Mouse (Mus musculus) heart, adult 9 months (tissue): ENCODE measurements around the gene Depdc5.

ENCODE experiments used
- DNase-seq, 2 experiments: peaks; one replicate each; pipeline ENCODE4 v3.0.0; 2022; ENCODE audit warnings: low spot score in 2 of 2

Gene Depdc5

DNA sequence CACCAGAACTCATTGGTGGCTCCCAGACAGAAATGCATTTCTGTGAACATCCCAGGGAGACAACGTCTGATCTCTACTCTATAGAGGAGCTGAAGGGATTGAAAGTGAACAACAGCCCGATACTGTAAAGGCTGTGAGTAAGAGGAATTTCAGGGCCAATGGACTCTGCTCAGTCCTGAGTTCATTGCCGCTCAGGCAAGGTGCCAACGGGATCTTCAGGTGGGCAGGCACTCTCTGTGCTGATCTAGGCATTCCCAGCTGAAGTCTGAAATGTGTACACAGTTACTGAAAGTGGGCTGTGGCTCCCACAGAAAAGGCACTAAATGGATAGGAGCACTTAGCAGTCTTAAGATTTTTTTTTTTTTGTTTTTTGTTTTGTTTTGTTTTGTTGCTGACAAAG, 135.3 kb downstream of the Depdc5 start:
- DNase-seq, result no peak

DNA sequence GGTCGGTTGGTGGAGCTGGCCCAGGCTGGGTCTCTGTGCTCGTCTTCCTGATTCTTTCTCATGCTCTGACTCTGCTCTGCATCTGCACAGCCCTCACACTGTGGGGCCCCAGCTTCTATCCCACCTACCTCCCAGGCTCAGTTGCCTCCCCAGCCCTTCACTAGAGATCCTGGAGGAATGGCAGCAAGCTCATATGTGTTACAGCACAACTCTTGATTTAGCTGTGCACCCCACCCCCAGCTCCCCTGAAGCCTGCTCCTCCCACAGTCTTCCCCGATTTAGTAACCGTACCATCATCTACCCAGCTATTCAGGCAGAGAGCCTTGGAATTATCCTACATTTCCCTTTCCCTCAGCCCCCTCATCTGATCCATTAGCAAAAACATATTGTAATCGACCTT, 137.6 kb downstream of the Depdc5 start:
- no peak for DNase-seq

DNA sequence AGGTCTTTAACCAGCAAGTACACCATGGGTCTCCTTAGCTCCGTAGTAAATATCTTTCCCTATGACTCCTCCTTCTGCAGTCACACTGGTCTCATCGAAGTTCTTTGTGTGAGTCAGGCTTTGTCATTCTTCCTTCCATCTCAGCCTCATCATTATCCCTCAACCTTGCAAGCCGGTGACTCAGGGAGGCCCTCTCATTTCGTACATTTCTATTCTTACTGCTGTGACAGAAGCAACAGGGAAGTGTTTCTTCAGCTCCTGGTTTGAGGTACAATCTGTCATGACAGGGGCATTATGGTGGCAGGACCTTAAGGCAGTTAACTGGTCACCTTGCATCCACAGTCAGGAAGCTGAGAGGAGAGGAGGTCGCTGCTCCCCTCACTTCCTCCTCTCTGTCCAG, 139.3 kb downstream of the Depdc5 start:
- no peak for DNase-seq

GRCm38 (mm10) chr5:33003500-33003899, 140.0 kb downstream of the Depdc5 start:
- no peak for DNase-seq

GRCm38 (mm10) chr5:33004110-33004509, 140.6 kb downstream of the Depdc5 start:
- DNase-seq, result no peak

DNA sequence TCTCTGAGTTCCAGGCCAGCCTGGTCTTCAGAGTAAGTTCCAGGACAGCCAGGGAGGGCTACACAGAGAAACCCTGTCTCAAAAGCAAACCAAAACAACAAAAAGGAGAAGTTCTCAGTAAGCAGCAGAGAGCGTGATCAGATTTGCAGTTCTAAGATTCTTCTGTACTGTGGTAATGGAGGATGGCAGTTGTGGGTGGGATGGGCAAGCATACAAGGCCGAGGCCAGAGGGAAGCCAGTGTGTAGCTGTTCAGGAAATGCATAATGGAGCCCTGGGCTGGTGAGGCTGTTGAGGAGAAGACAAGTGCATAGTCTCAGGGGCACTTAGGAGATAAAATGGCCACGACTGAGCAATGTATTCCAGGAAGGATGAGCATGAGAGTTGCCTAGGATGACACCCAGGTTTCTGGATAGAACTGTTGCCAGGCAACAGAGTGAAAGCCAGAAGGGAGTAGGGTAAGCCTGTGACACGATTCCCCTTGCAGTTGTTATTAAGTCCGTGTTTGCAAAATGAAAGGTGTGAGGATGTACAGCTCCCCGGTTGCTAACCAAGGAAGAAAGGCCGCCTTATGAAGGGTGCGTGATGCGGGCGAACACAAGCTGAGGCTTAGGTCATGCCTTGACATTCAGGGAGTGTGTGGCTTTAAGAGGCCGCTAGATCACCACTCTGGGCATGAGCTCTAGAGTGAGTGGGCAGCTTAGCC, 142.1 kb downstream of the Depdc5 start:
- DNase-seq, result no peak

DNA sequence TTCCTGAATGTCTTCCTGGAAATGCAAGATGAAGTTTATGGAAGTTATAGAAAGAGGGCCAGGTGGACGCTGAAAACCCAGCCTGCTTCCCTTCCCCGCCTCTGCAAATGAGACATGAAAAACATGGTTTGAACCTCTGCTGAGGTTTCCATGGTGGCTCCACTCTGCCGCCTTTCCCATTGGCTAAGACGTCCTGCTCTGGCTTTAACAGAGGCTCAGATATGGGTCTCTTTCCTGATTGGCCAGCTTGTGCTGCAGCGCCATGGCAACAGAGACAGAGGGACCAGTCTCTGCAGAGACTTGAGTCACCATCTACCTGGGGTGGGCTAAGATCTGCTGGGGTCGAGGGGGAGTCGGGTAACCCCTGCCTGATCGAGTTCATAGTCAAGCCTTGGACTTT, 143.2 kb downstream of the Depdc5 start:
- DNase-seq, result no peak

DNA sequence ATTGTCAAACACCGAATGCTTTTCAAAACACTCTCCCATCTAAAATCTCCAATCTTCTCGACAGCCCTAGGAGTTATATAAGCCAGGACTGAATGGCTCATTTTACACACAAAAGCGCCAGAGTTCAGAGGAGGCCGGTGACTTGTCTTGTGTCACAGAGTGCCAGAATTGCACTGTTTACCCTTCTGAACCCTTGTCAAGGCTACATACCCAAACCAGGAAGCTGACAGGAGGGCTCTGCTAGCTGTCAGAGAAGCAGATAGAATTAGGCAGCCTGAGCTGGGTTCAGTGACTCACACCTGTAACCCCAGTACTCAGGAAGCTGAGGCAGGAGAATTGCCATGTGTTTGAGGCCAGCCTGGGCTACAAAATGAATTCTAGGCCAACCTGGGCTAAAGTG, 143.9 kb downstream of the Depdc5 start:
- no peak for DNase-seq

- DNase-seq, result no peak
Measured at GRCm38 (mm10) chr5:33009301-33009700, 145.8 kb downstream of the Depdc5 start.

GRCm38 (mm10) chr5:33009818-33010812, 146.6 kb downstream of the Depdc5 start:
- peak; percentile 26 to 41 for DNase-seq

DNA sequence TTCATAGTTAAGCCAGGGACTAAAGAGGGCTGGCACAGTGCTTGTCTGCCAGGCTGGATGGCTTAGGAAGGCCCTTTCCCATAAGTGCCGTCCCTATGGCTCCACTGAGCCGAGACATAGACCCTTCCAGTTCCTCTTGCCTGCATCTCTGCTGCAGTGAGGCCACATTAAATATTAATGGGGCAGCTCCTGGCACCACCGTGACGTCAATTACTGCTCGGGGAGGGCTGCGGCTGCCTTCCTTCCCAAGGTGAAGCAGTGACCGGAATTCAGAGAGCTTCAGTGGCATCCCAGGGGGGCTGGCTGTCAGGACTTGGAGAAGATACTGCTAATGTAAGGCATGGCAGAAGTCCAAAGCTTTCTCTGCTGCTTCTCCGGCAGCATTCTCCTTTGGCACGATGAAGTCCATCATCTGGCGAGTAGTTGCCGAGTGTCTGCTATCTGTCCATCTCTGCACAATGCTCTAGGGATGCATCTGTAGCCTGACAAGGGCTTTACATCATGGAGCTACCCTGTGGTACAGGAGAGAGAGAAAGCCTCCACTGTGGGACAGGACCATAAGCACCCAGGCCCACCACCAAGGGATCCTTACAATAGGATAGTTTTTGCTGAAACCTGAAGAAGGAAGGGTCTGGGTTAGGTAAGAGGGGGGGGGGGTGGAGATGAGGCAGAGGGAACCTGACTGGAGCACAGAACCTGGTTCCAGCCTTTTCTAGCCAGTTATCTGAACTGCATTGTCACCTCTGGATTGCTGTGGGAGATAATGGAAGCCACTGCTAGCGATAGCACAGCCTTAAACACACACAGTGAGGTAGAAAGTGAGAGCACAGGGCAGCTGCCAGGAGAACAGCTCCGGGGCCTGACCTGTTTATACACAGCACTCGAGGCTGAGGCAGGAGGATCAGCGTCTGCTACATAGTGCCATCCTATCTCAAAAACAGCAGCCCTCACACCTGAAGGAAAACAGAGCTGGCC, 147.9 kb downstream of the Depdc5 start:
- no peak for DNase-seq

DNA sequence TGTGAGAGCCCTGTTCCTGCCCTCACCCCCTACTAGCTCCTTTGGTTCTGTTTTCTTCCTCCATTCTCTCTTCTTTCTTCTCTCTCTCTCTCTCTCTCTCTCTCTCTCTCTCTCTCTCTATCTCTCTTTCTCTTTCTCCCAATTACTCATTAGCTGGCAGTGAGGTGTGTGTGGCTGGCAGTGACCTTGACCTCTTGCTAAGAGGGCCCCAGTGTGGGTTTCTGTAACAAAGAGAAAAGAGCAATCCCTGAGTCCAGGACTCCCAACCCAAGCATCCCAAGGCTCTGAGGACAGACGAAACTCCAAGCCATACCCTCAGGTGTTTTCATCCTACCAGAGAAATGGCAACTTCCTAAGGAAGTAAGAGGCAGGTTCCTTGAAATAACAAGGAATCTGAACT, 150.6 kb downstream of the Depdc5 start:
- no peak for DNase-seq

DNA sequence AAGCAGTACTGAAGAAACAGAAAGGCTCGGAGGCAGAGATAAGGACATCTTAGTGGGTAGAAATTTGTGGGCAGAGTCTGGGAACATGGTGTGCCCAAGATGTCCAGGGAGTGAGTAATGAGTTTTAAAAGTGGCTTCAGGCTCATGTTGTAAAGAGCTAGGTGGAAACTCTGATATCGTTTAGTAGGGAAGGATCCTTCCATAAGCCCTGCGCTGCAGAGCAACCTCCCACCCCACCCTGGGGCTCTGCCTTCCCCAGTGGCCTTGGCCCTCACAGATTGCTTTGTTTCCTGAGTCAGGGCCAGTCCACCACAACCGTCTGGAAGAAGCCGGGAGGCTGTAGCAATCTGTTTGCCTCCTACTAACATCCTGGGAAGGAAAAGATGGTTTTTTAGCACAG, 152.1 kb downstream of the Depdc5 start:
- no peak for DNase-seq

- no peak for DNase-seq
Measured at GRCm38 (mm10) chr5:33018189-33018560, 154.7 kb downstream of the Depdc5 start.

DNA sequence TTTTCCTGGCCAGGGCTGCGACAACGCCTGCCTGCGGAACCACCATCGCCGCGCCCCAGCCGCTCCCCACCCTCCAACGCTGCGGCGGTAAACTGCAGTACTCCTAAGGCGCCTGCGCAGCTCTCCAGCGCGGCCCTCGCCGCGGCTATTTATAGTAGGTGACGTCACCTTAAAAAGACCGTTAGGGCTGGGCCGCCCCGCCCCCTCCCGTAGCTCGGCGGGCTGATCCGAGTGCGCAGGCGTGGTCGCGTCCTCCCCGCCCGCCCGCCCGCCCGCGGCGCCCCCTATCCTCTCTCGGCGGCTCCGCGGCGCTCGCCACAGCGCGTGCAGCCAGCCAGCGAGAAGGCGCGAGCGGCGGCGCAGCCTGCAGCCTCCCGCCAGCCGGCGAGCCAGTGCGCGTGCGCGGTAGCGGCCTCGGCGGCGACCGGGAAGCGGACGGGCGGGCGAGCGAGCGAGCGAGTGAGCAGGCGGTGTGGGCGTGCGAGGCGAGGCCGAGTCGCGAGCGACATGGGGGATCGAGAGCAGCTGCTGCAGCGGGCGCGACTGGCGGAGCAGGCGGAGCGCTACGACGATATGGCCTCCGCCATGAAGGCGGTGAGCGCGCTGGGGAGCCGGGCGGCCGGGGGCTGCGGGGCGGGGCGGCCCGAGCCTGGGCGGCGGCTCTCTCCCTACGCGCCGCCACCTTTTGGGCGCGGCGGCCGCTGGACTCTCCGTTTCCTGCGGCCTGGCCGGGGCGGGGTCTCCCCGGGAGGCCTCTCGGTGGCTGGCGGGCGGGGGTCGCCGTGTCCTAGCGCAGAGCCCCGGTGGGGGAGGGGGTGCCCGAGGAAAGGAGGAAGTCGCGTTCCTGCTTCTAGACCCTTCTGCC, 155.3 kb downstream of the Depdc5 start, which contains the start of gene Ywhah:
Gene Ywhah (plus strand): TSS at position 256 of the 865 bp plus-strand sequence.
- peak; percentile 97 for DNase-seq

DNA sequence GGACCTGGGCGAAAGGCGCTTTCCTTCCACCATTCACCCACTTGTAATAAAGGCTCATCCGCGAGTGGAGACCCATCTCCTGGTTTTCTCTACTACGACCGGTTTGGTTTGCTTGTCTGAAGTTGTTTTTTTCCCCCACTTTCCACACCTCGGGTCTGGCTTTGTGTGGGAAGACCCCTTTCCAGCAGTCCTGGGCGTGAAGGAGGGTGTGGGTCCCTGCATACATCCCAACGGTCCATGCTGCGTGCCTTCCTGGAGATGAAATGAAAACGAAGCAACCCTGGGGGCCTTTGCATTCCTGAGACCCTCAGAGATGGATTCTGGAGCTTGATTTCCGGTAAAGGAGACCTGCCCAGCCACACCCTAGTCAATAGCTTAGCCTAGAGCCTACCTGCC, 155.9 kb downstream of the Depdc5 start:
- DNase-seq, result peak; percentile 13 to 24

DNA sequence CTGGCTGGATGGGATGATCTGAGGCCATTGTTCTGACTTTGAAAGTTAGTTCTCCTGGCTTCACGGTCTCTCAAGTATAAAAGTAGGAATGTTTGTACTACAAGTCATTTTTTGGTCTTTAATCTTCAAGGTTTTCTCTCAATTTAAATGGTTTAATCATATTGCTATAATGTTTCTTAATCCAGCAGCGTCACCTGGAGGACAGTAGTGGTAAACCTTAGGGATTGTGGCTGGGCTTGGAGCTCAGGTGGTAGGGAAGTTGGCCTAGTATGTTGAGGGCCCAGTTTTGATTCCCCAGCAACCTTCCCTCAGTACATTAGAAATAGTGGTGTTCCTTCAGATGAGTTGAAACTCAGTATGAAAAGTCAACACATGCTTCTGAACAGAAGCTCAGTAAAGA, 158.1 kb downstream of the Depdc5 start:
- no peak for DNase-seq

DNA sequence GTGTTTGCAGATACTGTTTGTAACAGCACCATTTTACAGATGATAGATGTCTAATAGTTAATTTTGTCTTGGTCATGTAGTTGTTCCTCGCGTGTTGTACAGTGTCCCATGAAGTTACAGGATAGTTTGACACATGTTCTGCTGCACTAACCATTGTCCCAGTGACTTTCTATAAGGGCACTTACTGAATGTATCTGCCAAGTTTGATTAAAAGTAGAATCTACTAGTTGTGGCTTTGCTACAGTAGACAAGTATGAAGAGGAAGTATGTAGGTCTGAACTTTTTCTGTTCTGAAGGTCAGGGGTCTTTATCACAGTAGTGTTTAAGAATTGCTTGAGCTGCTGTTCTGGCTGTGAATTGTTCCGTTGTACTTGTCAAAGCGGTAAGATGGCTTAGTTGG, 159.8 kb downstream of the Depdc5 start:
- no peak for DNase-seq

GRCm38 (mm10) chr5:33024474-33024873, 161.0 kb downstream of the Depdc5 start:
- peak; percentile 34 to 43 for DNase-seq

DNA sequence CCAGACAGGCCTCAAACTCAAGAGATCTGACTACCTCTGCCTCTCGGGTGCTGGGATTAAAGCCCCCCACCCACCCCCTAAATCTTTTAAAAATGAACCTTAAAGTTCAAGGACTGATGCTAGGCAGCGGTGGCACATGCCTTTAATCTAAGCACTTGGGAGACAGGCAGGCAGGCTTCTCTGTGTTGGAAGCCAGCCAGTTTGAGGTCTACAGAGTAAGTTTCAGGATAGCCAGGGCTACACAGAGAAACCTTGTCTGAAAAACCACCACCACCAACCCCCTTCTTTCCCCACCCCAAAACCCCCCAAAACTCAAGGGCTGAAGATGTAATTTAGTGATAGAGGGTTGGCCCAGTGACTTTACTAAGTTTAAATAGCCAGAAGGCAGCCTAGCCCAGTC, 165.2 kb downstream of the Depdc5 start:
- no peak for DNase-seq
